Mouse (Mus musculus): ENCODE results near the gene Hmga2. TPM values are rescaled to one million over a fixed set of nuclear protein-coding genes. Genes with fewer than 3 reads are reported as not detected.

Hmga2 gene
- polyA plus RNA-seq, 1 experiment from 2014 or later: 4.3 TPM

DNA sequence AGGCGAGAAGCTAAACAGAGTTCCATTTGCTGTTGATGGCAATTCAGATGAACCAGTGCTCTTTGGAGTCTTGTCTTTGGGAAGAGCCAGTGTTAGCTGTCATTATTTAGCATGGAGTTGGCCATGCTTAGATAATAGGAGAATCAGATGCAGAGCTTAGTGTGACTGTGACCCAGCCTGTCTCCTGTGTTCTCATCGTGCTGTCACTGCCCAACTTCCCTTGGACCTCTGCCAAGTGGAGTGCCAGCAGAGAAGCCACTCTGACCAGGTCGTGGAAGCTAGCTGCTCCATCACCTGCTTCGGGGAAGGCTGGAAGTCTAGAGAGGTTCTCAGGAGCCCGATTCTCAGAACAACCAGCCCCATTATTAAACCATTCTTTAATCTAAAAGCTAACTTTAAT is 73.3 kb downstream of the Hmga2 start:
- ATAC-seq (ENCODE audit: low FRiP score): no peak
- Histone ChIP-seq H3K9ac (no peak overlapping the region), H3K4me2 (no peak overlapping the region), H3K36me3 (no peaks in the 10 kb centered on the region), H3K27me3 (no peaks in the 10 kb centered on the region), H3K27ac (no peak overlapping the region), H3K4me3 (no peak overlapping the region), H3K9me3 (no peaks in the 10 kb centered on the region), H3K4me1 (replicated peaks) (peaks cover 13% of the 10 kb centered on the region; the same call in 1 of the 2 replicates)
- 66% methylated on average over 5 of the region's 5 CpGs for WGBS

GRCm38 (mm10) chr10:120401787-120402186 is 74.5 kb downstream of the Hmga2 start:
- Histone ChIP-seq H3K9me3 (no peaks in the 10 kb centered on the region), H3K27ac (no peak overlapping the region), H3K36me3 (no peaks in the 10 kb centered on the region), H3K27me3 (no peaks in the 10 kb centered on the region), H3K4me1 (replicated peaks) (peaks cover 7% of the 10 kb centered on the region; the same call in 1 of the 2 replicates), H3K9ac (no peak overlapping the region), H3K4me2 (no peak overlapping the region), H3K4me3 (no peak overlapping the region)
- WGBS: 47% methylated on average over 8 of the region's 8 CpGs
- no peak for ATAC-seq (ENCODE audit: low FRiP score)

- Histone ChIP-seq H3K36me3 (no peaks in the 10 kb centered on the region), H3K27ac (no peak overlapping the region), H3K4me1 (replicated peaks) (peaks cover 7% of the 10 kb centered on the region; the same call in 1 of the 2 replicates), H3K27me3 (0 out of 2 replicates have a peak, but pooled peaks cover 2% of the 10 kb centered on the region), H3K9ac (no peak overlapping the region), H3K4me3 (no peak overlapping the region), H3K4me2 (no peak overlapping the region), H3K9me3 (no peaks in the 10 kb centered on the region)
- ATAC-seq (ENCODE audit: low FRiP score): no peak
- WGBS: 79% methylated on average over 9 of the region's 9 CpGs
These were observed 76.3 kb downstream of the Hmga2 start for GRCm38 (mm10) chr10:120399846-120400510.

DNA sequence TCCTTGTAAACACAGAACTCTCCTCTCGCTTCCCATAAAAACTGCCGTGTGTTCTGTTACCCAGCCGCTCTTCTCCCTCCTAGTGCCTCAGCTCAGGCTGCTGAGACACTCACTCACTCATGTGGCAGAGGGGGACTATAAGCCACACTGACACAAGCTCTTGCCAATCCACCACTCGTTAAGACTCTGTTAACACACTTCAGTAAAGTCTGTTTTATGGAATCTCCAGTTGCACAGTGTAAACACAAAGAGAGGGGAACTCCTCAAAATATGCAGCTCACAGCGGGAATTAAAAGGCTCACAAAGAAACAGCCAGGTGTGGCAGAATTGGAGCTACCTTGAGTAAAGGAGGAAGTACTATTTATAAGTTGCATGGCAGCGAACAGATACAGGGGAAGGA is 77.5 kb downstream of the Hmga2 start:
- Histone ChIP-seq H3K4me2 (no peak overlapping the region), H3K27ac (no peak overlapping the region), H3K36me3 (no peaks in the 10 kb centered on the region), H3K9me3 (no peaks in the 10 kb centered on the region), H3K4me1 (replicated peaks) (peaks cover 7% of the 10 kb centered on the region; the same call in 1 of the 2 replicates), H3K9ac (no peak overlapping the region), H3K4me3 (no peak overlapping the region), H3K27me3 (0 out of 2 replicates have a peak, but pooled peaks cover 4% of the 10 kb centered on the region)
- no peak for ATAC-seq (ENCODE audit: low FRiP score)
- 68% methylated on average over 6 of the region's 6 CpGs for WGBS

DNA sequence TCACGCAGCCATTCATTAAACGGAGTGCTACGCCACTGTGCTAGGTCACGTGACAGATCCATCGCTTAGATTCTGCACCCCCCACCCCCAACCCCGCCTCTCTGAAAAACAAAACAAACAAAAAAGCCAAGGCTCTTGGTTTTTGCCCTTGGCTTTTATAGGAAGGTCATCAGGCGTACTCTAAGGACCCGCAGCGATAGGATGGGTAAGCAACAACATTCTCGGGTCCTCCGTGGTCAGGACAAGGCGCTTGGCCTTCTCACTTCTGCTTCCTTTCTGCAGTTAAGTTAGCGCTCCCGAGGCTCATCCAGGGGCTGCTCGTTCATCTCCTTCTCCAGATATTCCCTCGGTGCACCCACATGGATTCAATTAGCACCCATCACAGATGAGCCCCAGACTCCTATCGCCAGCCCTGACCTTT is 79.0 kb downstream of the Hmga2 start:
- 82% methylated on average over 17 of the region's 17 CpGs for WGBS
- no peaks in the 10 kb centered on the region for H3K36me3 ChIP-seq
- H3K4me1 ChIP-seq (replicated peaks): peaks cover 5% of the 10 kb centered on the region; the same call in 1 of the 2 replicates
- H3K9ac ChIP-seq: no peak overlapping the region
- no peak overlapping the region for H3K4me3 ChIP-seq
- H3K27ac ChIP-seq: no peak overlapping the region
- ATAC-seq (ENCODE audit: low FRiP score): no peak
- H3K4me2 ChIP-seq: no peak overlapping the region
- H3K27me3 ChIP-seq: peaks cover 11% of the 10 kb centered on the region; the same call in 1 of the 2 replicates
- H3K9me3 ChIP-seq: no peaks in the 10 kb centered on the region

DNA sequence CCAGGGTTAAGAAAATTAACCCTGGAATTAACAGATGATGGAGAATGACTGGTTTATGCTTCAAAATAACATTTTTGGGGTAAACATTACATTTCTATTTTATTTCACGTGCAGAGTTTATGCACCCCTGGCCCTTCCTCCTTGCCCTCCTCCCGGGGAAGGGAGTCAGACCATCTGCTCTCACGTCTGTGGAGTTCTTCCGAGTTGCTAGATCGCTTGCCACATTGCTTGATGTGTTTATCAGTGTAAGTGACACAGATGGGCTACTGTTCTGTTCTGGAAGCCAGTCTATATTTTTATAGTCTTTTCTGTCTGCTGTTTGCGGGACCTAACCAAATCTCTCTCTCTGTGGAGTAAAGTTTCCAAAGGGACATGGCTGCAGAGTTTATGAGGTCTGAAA is 80.7 kb downstream of the Hmga2 start:
- no peaks in the 10 kb centered on the region for H3K36me3 ChIP-seq
- H3K4me2 ChIP-seq: no peak overlapping the region
- H3K9me3 ChIP-seq: no peaks in the 10 kb centered on the region
- H3K27ac ChIP-seq: no peak overlapping the region
- no peak for ATAC-seq (ENCODE audit: low FRiP score)
- 69% methylated on average over 6 of the region's 6 CpGs for WGBS
- peaks cover 19% of the 10 kb centered on the region for H3K4me1 ChIP-seq (replicated peaks)
- H3K9ac ChIP-seq: no peak overlapping the region
- peaks cover 24% of the 10 kb centered on the region; the same call in 1 of the 2 replicates for H3K27me3 ChIP-seq
- no peak overlapping the region for H3K4me3 ChIP-seq

DNA sequence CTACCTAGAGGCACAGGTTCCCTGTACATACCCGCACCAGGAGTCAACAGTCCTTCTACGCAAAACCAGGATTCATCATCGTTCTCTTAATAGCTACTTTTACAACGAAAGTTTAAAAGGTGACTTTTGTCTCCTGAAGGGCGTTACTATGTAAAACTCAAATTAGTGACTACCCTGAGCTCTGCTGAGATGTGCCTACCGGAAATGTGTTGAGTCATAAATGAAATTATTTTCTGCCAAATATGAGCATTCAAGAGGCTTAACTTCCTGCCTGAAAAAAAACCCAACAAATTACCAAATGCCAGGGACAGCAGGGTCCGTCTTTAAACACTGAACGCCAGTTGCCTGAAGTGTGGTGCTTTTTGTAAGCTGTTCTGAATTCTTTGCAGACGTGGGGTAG is 81.5 kb downstream of the Hmga2 start:
- Histone ChIP-seq H3K4me2 (no peak overlapping the region), H3K9ac (no peak overlapping the region), H3K9me3 (no peaks in the 10 kb centered on the region), H3K36me3 (no peaks in the 10 kb centered on the region), H3K27ac (no peak overlapping the region), H3K4me1 (replicated peaks) (peaks cover 19% of the 10 kb centered on the region), H3K4me3 (no peak overlapping the region), H3K27me3 (peaks cover 31% of the 10 kb centered on the region; the same call in 1 of the 2 replicates)
- ATAC-seq (ENCODE audit: low FRiP score): no peak
- WGBS: 90% methylated on average over 9 of the region's 9 CpGs

DNA sequence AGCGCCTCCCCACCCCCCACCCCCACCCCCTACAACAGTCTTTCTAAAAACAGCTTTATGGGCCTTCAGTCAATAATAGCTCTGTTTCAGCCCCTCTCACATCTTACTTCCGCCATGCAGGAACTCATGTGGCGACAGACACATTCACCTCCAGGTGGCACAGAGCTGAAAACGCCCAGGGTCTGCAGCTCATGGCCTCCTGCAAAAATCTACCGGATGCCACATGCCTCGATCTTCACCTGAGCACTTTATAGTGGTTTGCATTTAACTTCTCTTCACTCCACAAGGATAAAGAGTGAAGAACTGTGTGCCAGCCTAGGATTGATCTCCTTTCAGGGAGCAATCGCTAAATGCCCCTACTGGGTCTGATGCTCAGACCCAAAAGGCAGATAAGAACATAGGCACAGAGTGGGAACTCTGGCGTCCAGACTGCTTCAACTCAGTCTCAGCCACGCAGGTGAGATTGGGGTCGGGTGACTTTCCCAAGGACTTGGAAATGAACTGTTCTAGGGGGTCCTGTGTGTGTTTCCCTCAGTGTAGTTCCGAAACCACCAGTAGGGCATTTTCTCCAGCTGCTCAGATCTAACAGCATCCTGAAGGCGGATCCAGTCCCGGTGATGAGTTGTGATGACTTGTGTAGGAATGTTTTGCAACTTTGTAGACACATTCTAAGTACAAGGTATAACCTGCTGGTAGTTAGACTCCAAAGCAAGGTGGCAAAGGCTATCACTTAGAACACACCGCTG is 84.1 kb downstream of the Hmga2 start:
- Histone ChIP-seq H3K9me3 (no peaks in the 10 kb centered on the region), H3K27ac (no peak overlapping the region), H3K4me3 (no peak overlapping the region), H3K36me3 (no peaks in the 10 kb centered on the region), H3K27me3 (peaks cover 34% of the 10 kb centered on the region; the same call in 1 of the 2 replicates), H3K4me2 (peak overlapping the region; percentile 41; the same call in 1 of the 2 replicates), H3K4me1 (replicated peaks) (peaks cover 29% of the 10 kb centered on the region), H3K9ac (no peak overlapping the region)
- no peak for ATAC-seq (ENCODE audit: low FRiP score)
- WGBS: 33% methylated on average over 14 of the region's 14 CpGs

DNA sequence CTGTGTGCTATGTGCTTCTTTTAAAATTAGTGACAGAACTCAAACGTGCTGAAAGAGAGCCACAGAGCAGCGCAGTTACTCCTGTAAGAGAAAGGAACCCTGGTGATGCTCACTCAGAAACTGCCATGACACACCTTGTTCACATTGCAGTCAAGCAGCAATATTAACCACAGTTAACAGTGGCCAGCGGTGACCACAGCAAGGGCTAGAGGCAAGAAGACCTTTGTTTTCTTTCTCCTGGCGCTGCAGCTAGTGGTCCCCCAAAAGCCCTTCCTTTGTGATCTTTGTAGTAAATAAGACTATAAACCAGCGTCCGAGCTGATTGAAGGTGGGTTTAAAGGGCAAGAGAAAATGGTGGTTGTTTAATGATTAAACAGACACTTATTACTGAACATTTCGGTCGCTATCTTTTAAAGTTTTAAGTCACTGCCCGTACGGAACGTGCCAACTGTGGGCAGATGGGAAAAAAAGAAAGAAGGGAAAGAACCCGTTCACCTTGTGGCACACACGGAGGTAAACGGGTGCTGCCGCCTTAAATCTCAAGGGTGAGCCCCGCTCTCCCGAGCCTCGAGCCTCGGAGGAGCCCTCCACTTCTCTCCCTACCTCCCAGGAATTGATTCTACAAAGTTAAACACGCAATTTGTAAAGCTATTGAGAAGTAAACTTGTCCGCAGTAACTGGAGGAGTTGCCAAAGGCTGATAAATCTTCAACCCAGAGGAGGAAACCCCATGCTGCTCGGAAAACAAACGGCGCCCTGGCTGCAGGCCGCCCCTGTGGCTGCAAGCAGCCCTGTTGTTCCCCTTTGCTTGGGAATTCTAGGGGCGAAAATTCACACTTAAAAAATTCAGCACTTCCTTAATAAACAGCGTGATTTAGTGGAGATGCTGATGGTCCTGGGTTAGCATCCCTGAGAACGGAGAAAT is 85.1 kb downstream of the Hmga2 start:
- Histone ChIP-seq H3K9ac (0 out of 2 replicates have a peak overlapping the region, but pooled peaks have one; percentile 43), H3K27me3 (peaks cover 39% of the 10 kb centered on the region; the same call in 1 of the 2 replicates), H3K4me3 (peak overlapping the region; percentile 16; the same call in 1 of the 2 replicates), H3K4me1 (replicated peaks) (peaks cover 29% of the 10 kb centered on the region), H3K36me3 (no peaks in the 10 kb centered on the region), H3K9me3 (no peaks in the 10 kb centered on the region), H3K27ac (no peak overlapping the region), H3K4me2 (peak overlapping the region; percentile 41)
- WGBS: 18% methylated on average over 28 of the region's 28 CpGs
- ATAC-seq (ENCODE audit: low FRiP score): no peak

- H3K36me3 ChIP-seq: no peaks in the 10 kb centered on the region
- no peak overlapping the region for H3K4me3 ChIP-seq
- H3K4me2 ChIP-seq: no peak overlapping the region
- H3K27ac ChIP-seq: no peak overlapping the region
- WGBS: 63% methylated on average over 6 of the region's 6 CpGs
- no peaks in the 10 kb centered on the region for H3K9me3 ChIP-seq
- no peak for ATAC-seq (ENCODE audit: low FRiP score)
- H3K9ac ChIP-seq: no peak overlapping the region
- H3K4me1 ChIP-seq (replicated peaks): peaks cover 40% of the 10 kb centered on the region
- peaks cover 41% of the 10 kb centered on the region; the same call in 1 of the 2 replicates for H3K27me3 ChIP-seq
These were observed 86.6 kb downstream of the Hmga2 start for GRCm38 (mm10) chr10:120389707-120390106.

- no peaks in the 10 kb centered on the region for H3K9me3 ChIP-seq
- no peak overlapping the region for H3K4me2 ChIP-seq
- 23% methylated on average over 10 of the region's 10 CpGs for WGBS
- no peak overlapping the region for H3K27ac ChIP-seq
- H3K9ac ChIP-seq: no peak overlapping the region
- H3K27me3 ChIP-seq: peaks cover 39% of the 10 kb centered on the region; the same call in 1 of the 2 replicates
- peaks cover 47% of the 10 kb centered on the region for H3K4me1 ChIP-seq (replicated peaks)
- ATAC-seq (ENCODE audit: low FRiP score): no peak
- H3K36me3 ChIP-seq: no peaks in the 10 kb centered on the region
- H3K4me3 ChIP-seq: no peak overlapping the region
These were observed 87.3 kb downstream of the Hmga2 start for GRCm38 (mm10) chr10:120388966-120389365.
